Mouse (Mus musculus): ENCODE measurements around the gene Tmem245. TPM values are rescaled to one million over a fixed set of nuclear protein-coding genes. Genes with fewer than 3 reads are reported as not detected.

The Tmem245 gene
- 13.0 TPM for polyA plus RNA-seq (2014; fragmentation: Illumina TruSeq; extraction: RNeasy Lipid Tissue Mini Kit (QIAGEN cat#74804); ENCODE audit: low read depth, low replicate concordance)

DNA sequence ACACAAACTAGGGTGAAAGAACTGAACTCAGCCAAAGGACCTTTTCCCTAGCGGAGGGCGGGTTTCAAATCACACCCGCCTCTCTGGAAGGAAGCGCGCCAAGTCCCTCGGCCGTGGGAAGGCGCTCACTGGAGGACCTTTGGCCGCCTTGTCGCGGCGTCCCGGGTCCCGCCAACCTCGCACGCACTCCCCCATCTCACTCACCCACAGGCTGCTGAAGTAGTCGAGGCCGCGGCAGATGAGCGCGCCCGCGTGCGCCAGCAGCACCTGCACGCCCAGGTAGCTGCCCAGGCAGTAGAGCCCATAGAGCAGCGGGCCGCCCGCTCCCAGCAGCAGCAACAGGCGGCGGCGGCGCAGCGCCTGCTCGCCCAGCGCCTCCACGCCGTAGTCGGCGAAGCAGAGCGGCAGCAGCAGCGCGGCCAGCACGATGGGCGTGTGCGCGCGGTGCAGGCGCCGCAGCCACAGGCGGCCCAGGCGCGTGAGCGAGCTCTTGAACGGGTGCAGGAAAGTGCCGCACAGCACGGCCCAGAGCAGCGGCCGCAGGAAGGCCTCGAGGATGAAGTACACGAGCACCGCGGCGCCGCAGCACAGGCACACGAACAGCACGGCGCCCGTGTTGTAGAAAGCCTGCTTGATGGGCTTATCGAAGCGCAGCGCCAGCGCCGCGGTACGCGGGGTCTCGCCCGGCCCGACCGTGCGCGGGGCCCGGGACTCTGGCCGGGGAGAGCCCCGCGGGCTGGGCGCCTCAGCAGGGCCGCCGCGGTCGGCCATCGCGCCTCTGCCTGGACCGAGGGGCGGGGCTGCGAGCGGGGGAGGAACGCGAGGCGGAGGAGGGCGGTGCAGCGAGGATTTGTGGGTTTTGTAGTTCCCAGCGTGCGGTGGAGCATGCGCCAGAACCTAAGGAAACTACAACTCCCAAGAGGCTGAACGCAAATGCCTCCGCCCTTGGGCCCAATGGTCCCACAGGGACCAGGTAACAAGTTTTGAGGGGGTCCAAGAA is at the start of gene Tmem245:
Tmem245 (minus strand) TSS at position 797 of the 1,000 bp plus-strand sequence.

DNA sequence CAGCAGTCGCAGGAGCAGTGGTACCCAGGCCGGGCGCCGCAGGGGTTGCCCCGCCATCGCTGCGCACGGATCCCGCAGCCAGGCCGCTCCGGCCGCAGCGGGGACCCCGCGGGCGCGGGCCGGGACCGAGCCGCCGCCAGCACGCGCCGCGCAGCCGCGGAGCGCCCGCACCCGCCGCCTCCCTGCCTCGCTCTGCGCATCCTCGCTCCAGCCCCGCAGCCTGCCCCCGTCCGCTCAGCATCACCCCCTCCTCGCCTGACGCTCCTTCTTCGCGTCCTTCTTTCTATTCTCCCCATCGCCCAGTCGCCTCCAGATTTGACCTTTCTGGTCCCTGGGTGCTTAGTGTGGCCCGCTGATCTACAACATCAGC is 43.0 kb upstream of the Tmem245 start, which contains the start of gene Frrs1l:
Frrs1l (minus strand) TSS at position 177 of the 370 bp plus-strand sequence.

DNA sequence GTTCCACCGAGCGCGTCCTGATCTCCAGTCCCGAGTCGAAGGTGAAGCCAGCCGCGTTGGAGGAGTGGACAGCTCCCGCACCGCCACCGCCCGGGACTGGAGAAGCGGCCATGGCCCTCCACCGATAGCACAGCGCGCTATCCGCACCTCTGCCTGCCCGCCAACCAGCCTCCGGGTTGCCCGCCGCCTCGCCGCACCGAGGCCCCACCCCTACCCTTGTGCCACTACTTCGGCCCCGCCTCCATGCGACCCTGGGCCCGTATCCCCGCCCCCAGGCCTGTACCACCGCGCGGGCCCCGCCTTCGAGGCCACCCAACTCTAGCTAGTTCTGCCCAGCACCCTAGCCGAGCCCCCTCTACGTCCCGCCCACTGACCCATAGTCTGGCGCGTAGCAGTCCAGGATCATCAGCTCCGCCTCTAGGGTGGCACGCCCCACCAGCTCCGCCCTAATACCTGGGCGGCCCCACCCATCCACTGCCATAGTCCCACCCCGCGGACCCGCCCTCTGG is 82.2 kb downstream of the Tmem245 start, which contains the start of gene Ctnnal1:
Ctnnal1 (minus strand) TSS at position 186 of the 509 bp plus-strand sequence.

Other genes with a start within 250 kb of the Tmem245 start
- gene Gm26657, start 207.4 kb downstream of the Tmem245 start, polyA plus RNA-seq (2014; fragmentation: Illumina TruSeq; extraction: RNeasy Lipid Tissue Mini Kit (QIAGEN cat#74804); ENCODE audit: low read depth, low replicate concordance): not detected
- not detected for gene Actl7b, start 206.0 kb downstream of the Tmem245 start, polyA plus RNA-seq (2014; fragmentation: Illumina TruSeq; extraction: RNeasy Lipid Tissue Mini Kit (QIAGEN cat#74804); ENCODE audit: low read depth, low replicate concordance)
- not detected for gene Actl7a, start 204.0 kb downstream of the Tmem245 start, polyA plus RNA-seq (2014; fragmentation: Illumina TruSeq; extraction: RNeasy Lipid Tissue Mini Kit (QIAGEN cat#74804); ENCODE audit: low read depth, low replicate concordance)
- 14.1 TPM for gene Elp1, start 145.1 kb downstream of the Tmem245 start, polyA plus RNA-seq (2014; fragmentation: Illumina TruSeq; extraction: RNeasy Lipid Tissue Mini Kit (QIAGEN cat#74804); ENCODE audit: low read depth, low replicate concordance)
- 3.3 TPM for gene Fam206a, start 145.1 kb downstream of the Tmem245 start, polyA plus RNA-seq (2014; fragmentation: Illumina TruSeq; extraction: RNeasy Lipid Tissue Mini Kit (QIAGEN cat#74804); ENCODE audit: low read depth, low replicate concordance)
- 4.6 TPM for gene Ctnnal1, start 82.2 kb downstream of the Tmem245 start, polyA plus RNA-seq (2014; fragmentation: Illumina TruSeq; extraction: RNeasy Lipid Tissue Mini Kit (QIAGEN cat#74804); ENCODE audit: low read depth, low replicate concordance)
- gene Frrs1l, start 43.0 kb upstream of the Tmem245 start, polyA plus RNA-seq (2014; fragmentation: Illumina TruSeq; extraction: RNeasy Lipid Tissue Mini Kit (QIAGEN cat#74804); ENCODE audit: low read depth, low replicate concordance): not detected
- 73.9 TPM for gene Epb41l4b, start 196.0 kb upstream of the Tmem245 start, polyA plus RNA-seq (2014; fragmentation: Illumina TruSeq; extraction: RNeasy Lipid Tissue Mini Kit (QIAGEN cat#74804); ENCODE audit: low read depth, low replicate concordance)